Mouse (Mus musculus) right cerebral cortex, postnatal 4 days (tissue): ENCODE results near the gene Zdhhc5.
"Not testable (repeated sequence)": the region's sequence is repeated elsewhere in the genome, so short reads cannot be mapped to it uniquely, and the experiment has no call there.

ENCODE experiments used
- DNase-seq: peaks from one replicate; pipeline ENCODE4 v3.0.0-alpha.2; 2022

Zdhhc5 gene

DNA sequence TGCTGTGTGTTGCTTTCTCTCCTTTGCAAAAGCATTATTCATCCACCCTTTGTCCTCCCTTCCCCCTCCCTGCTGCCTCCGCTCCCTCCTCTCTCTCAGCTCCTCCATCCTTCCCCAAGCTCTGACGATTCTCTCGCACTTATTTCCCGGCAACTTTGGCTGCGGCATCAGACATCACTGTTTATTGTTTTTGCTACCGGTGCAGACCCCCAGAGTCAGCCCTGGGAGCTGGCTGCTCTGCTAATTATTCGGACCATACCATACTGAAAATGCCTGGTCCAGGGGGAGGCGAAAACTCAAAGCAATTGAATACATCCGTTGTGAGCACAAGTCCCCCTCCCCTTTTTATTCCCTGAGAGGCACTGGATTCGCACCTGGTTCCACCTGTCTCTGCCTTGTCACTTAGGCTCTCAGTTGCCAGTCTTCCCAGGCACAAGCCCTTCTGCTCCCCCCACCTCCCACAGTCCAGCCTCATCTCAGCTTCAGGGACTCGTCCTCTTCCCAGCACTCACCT lies 19.4 kb upstream of the Zdhhc5 start:
- peak; percentile 43 for DNase-seq

DNA sequence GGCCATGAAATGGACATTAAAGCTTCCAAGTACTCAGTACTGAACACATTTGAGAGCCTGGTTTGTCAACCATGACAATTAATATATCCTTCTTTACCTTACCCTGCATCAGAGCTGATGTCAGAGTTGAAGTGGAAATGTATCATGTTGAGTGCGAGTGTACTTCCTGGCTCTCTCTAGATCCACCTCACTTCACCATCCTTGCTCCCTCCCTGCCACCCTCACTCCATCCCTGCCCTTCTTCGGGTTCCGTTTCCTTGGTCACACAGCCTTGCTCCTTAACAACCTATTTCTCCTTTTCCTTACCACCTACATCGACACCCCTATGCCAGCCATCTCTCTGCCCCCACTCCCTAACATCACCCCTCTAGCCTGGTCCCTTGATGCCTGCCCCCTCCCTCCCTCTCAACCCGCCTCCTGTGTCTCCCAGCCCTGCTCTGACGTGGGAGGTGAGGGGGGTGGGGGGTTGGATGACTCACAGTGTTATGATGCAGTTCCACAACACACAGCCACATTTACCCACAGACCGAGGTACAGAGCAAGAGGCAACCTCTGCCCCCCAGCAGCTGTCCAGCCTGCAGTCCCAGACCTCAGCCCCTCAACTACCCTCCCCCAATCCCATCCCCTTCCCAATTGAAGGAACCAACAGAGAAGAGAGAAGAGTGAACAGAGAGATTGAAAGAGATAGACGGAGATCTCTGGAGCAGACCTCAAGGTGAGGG lies 18.8 kb upstream of the Zdhhc5 start, which contains the start of gene Ypel4:
Gene Ypel4, plus strand, starts transcription at position 480 of the 722 bp plus-strand sequence.
- DNase-seq = peak; percentile 69

GRCm38 (mm10) chr2:84732394-84732793 lies 17.4 kb upstream of the Zdhhc5 start:
- no peak for DNase-seq

DNA sequence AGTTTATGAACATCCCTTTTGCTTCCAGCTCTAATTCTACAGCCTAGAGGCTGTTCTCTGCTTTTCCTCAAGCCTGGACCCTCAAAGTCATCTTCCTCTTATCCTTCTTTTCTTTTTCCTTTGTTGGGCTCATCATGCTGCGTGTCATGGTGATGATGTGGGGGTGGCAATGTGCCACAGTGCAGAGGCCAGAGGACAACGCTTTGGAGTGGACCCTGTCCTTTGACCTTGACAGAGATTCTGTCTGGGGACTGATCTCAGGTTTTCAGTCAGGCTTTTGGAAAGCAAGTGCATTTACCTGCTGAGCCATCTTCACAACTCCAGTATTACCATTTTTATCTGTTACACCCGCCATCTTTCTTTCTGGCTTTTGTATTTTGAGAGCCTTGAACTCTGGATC lies 16.2 kb upstream of the Zdhhc5 start:
- no peak for DNase-seq

- not testable (repeated sequence) for DNase-seq
Measured at GRCm38 (mm10) chr2:84728191-84728590, 13.2 kb upstream of the Zdhhc5 start.

GRCm38 (mm10) chr2:84727172-84727858 lies 12.3 kb upstream of the Zdhhc5 start, which contains the start of gene Clp1:
Gene Clp1, minus strand, starts transcription at chr2:84727350.
- peak; percentile 87 for DNase-seq

GRCm38 (mm10) chr2:84726716-84727115 lies 11.7 kb upstream of the Zdhhc5 start:
- DNase-seq = no peak

GRCm38 (mm10) chr2:84725770-84726169 lies 10.8 kb upstream of the Zdhhc5 start:
- no peak for DNase-seq

- no peak for DNase-seq
Measured at GRCm38 (mm10) chr2:84723856-84724255, 8.9 kb upstream of the Zdhhc5 start.

GRCm38 (mm10) chr2:84721182-84721581 lies 6.2 kb upstream of the Zdhhc5 start:
- no peak for DNase-seq

- DNase-seq = no peak
Measured at GRCm38 (mm10) chr2:84720718-84721117, 5.7 kb upstream of the Zdhhc5 start.

- DNase-seq = no peak
Measured at GRCm38 (mm10) chr2:84717357-84717756, 2.4 kb upstream of the Zdhhc5 start.

- DNase-seq = no peak
Measured at GRCm38 (mm10) chr2:84716423-84717355, 1.7 kb upstream of the Zdhhc5 start.

- DNase-seq = peak; percentile 43
Measured at GRCm38 (mm10) chr2:84715562-84716361, 782 bp upstream of the Zdhhc5 start.

DNA sequence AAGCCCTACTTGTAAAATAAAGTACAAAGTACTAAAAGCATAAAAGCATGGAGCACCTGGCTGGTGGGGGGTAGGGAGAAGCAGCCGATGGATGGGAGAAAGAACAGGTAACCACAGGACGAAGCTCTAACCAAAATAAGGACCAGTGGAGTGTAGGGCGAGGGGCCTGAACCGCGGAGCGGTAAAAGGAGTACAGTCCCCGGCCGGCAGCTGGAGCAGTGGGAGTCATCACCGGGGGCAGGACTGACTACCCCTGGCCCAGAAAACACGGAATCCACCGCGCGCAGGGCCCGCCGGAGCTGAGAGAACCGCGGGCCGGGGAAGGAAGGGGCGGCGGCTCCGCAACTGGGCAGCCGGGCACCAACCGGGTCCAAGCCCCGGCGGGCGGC lies 564 bp downstream of the Zdhhc5 start:
- DNase-seq = no peak

- DNase-seq = no peak
Measured at GRCm38 (mm10) chr2:84711898-84712297, 3.1 kb downstream of the Zdhhc5 start.

DNA sequence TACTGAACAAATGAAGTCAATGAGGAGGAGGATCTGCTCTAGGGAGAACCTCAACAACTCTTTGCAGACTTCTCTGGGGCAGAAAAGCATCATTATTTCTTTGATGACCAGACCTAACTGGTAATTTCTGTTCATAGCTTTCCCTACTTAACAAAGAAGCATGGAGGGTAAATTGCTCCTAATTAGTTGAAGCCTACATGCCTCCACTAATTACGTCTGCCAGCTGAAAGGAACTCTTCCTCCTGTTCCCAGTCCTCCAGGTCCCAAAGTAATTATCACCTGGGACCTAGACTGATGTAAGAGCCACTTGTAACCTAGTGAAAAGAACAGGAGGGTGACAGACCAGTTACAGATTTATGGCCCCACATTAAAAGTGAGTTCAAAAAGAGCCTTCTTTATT lies 7.5 kb downstream of the Zdhhc5 start:
- DNase-seq = no peak

DNA sequence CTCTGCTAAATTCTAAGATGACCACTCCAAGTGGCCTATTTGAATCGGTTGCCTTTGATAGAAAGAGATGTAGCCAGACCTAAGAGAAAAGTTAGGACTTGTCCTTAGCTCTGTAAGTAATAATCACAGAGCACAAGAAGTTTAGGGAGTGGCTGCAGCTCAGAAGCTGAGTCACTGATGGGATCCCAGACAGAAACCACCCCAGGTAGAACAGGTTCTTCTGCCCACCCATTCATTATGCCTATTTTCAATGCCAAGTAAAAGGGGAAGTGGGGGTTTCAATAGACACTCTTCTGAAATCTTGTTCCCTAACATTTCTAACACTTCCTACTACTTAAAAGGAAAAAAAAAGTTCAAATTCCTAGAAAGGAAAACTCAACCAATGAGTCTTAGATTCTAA lies 9.7 kb downstream of the Zdhhc5 start:
- DNase-seq = no peak

GRCm38 (mm10) chr2:84704329-84704728 lies 10.7 kb downstream of the Zdhhc5 start:
- DNase-seq = no peak

DNA sequence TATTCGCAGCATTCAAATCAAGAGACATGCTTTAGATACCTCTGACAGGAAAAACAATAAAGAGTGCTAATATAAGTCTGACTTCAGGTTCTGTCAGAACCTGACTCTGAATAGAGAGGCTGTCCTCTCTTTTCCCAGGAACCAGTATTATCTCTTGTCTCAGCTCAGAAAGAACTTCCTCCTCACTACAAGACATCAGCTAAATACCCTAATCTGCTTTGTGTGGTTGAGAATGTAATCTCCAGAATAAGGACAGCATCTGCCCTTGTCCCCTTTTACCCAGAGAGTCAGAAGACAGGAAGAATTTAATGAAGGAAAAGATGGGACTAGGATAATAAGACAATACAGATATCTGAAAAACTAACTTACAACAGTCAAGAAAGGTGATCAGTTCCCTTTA lies 11.5 kb downstream of the Zdhhc5 start:
- DNase-seq = no peak

DNA sequence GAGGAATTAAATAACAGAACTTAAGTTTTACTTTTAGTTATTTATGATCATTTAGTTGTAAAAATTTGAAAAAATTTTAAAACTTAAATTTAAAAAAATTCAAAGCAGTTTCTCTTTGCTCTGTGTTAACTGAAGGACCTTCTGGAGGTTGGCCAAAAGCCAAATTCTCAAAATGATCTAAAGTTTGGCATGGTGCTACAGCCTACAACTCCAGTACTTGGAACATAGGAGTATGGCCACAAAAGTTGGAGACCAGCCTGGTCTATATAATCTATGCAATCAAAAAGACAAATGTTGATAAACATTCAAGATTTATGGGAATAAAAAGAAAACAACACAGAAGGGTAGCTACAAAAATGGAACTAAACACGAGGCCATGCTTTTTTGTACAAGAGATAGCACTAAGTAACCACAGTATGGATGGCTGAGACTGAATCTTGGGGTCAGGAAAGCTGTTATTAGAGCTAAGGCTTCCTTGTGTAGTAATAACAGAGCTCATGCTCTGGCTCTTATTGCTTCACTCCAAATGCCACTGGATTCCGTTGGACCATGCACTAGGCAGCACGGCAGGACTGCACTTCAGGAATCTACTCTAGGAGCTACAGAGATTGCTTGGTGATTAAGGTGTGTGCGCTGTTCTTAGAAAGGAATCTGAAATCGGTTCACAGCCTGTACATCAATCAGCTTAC lies 19.8 kb downstream of the Zdhhc5 start:
- no peak for DNase-seq

DNA sequence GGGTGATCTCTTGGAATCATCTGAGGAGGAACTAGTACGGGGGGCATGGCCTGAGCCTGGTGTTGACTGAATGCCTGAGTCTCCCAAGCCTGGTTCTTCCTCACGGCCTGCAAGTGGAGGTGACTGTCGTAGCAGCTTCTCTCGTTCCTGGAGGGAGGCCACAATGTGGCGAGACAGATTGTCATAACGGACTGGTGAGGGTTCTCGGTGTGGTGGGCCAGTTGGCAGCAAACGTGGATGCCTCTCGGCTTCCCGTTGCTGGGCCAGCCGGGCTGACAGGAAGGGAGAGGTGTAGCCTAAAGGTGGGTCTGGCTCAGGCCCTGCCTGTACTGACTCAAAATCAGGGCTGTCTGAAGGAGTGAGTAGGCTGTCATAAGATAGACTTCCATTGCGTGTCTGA lies 24.9 kb downstream of the Zdhhc5 start:
- DNase-seq = no peak
